Mouse (Mus musculus): ENCODE measurements around the gene Krtap13-1. TPM values are rescaled to one million over a fixed set of nuclear protein-coding genes. Genes with fewer than 3 reads are reported as not detected.
"Not testable (repeated sequence)": the region's sequence is repeated elsewhere in the genome, so short reads cannot be mapped to it uniquely, and the experiment has no call there.

The Krtap13-1 gene
- total RNA-seq (2017) = not detected in 3 replicates

GRCm38 (mm10) chr16:88728812-88729275, at the start of gene Krtap13-1:
TSS of gene Krtap13-1 (plus strand) at chr16:88728862.
- no peak for ATAC-seq (replicated peaks; ENCODE audit: insufficient number of reproducible peaks, low FRiP score, low TSS enrichment, poor library complexity, severe bottlenecking)

- no peak for ATAC-seq (replicated peaks; ENCODE audit: insufficient number of reproducible peaks, low FRiP score, low TSS enrichment, poor library complexity, severe bottlenecking)
These were observed 49.6 kb upstream of the Krtap13-1 start for GRCm38 (mm10) chr16:88679099-88679498.

GRCm38 (mm10) chr16:88681282-88681681, 47.4 kb upstream of the Krtap13-1 start:
- no peak for ATAC-seq (replicated peaks; ENCODE audit: insufficient number of reproducible peaks, low FRiP score, low TSS enrichment, poor library complexity, severe bottlenecking)

GRCm38 (mm10) chr16:88696256-88696655, 32.4 kb upstream of the Krtap13-1 start:
- ATAC-seq (replicated peaks; ENCODE audit: insufficient number of reproducible peaks, low FRiP score, low TSS enrichment, poor library complexity, severe bottlenecking) = no peak

DNA sequence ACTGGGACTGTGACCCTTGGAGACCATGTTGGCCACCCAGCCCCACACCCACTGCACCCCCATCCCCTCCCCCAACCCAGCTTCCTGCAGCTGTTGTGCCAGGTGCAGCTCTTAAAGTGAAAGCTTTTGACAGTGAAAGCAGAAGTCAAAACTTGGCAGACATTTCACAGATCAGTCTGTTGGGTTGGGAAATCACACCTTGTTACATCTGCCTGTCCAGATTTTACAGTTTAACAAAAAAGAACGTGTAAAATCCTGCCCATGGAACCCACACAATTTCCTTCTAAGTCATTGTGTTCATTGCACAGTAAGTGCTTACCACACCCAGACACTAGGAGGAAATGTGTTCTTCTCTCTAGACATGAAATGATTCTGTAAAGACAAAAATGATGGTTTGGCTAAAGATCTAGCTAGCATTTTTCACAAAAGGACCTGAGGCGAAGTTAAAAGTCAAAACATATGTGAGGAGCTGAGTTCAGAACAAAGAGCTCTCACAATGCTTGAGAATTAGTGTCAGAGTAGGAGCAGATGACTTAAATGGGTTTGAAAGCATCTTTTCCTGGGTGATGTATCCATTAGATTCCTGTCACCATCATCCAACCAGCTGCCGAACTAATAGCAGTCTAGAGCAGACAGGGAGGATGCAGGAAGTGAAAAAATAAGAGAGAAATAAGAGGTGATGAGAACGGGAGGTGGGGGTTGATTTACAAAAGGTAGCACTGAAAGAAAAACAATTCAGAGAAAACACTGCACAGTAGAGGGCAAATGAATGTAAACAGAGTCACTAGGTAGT, 27.4 kb upstream of the Krtap13-1 start:
- ATAC-seq (replicated peaks; ENCODE audit: insufficient number of reproducible peaks, low FRiP score, low TSS enrichment, poor library complexity, severe bottlenecking) = no peak

DNA sequence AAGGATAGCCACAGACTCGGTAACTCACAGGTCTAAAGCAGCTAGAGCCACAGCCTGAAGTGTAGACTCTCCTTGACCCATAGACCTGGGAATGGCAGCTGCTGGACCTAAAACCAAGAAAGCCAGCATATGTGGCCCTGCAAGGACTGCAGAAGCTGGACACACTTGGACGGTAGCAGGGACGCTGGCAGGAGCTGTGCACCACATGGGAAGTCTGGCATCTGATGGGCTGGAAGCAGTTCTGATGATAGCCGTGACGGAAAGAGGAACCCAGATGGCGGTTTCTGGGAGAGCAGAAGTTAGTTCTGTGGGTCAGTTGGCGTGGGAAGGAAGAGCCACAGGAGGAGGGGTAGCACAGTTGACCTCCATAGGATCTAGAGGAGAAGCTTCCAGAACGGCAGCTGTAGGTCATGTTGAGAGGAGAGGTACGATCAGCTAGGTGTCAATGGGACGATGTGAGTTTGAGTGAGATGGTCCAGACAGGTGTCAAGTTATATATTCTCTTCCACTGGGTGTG, 21.1 kb upstream of the Krtap13-1 start, which contains the start of gene 2310061N02Rik:
Gene 2310061N02Rik (minus strand): TSS at position 467 of the 517 bp plus-strand sequence.
- no peak for ATAC-seq (replicated peaks; ENCODE audit: insufficient number of reproducible peaks, low FRiP score, low TSS enrichment, poor library complexity, severe bottlenecking)

DNA sequence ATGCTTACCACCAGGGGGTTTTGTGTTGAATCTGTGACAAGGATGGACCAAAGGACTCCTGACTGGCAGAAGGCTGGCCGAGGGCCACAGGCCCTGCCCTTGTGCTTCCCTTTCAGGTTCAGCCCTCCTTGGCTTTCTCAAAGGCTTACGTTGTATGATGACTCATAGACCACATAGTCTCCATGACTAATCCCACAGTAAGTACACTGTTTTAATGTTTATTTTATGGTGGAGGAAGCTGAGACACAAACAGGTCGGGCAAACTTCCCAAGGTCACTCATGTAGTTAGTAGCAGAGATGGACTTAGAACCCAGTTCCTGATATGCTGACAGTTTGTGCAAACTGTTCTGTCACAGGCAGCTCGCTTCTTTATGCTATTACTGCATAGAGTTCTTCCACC, 17.9 kb upstream of the Krtap13-1 start:
- ATAC-seq (replicated peaks; ENCODE audit: insufficient number of reproducible peaks, low FRiP score, low TSS enrichment, poor library complexity, severe bottlenecking) = no peak

- no peak for ATAC-seq (replicated peaks; ENCODE audit: insufficient number of reproducible peaks, low FRiP score, low TSS enrichment, poor library complexity, severe bottlenecking)
These were observed 17.4 kb upstream of the Krtap13-1 start for GRCm38 (mm10) chr16:88711245-88711644.

- no peak for ATAC-seq (replicated peaks; ENCODE audit: insufficient number of reproducible peaks, low FRiP score, low TSS enrichment, poor library complexity, severe bottlenecking)
These were observed 12.1 kb upstream of the Krtap13-1 start for GRCm38 (mm10) chr16:88716549-88716948.

DNA sequence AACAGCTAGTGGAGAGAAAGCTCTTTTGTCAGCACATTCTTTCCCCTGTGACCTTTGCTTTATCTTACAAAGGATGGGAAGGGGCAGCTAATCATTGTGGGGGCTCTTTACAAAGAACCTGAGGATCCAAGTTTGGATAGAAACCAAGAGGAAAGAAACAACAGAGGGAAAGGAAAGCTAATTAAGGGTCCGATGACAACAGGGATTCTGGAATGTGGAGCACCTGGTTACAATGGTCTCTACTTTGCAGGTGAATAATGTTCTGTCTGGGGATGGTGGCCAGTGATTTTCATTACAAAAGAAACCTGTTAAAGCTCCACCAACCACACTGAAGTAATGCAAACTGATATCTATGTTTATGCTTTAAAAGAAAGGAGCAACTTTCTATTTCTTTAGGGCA, 8.6 kb upstream of the Krtap13-1 start:
- no peak for ATAC-seq (replicated peaks; ENCODE audit: insufficient number of reproducible peaks, low FRiP score, low TSS enrichment, poor library complexity, severe bottlenecking)

DNA sequence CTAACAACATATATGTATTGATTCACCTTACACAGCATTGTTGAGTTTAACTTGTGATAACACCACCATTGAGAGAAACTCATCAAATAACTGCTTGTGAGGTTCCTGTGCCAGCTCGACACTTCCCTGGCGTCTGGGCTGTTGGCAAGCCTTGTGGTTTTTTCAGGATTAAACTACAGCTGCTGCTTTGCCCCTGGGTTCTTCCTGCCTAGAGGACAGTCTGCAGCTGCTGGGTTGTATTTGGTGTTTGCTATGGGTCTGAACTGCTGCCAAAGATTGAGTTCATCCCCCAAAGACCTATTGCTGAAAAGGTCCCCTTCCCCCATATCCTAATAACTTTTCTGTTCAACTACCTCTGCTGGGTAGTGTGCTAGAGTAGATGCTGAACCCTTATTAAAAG, 6.7 kb downstream of the Krtap13-1 start:
- no peak for ATAC-seq (replicated peaks; ENCODE audit: insufficient number of reproducible peaks, low FRiP score, low TSS enrichment, poor library complexity, severe bottlenecking)

DNA sequence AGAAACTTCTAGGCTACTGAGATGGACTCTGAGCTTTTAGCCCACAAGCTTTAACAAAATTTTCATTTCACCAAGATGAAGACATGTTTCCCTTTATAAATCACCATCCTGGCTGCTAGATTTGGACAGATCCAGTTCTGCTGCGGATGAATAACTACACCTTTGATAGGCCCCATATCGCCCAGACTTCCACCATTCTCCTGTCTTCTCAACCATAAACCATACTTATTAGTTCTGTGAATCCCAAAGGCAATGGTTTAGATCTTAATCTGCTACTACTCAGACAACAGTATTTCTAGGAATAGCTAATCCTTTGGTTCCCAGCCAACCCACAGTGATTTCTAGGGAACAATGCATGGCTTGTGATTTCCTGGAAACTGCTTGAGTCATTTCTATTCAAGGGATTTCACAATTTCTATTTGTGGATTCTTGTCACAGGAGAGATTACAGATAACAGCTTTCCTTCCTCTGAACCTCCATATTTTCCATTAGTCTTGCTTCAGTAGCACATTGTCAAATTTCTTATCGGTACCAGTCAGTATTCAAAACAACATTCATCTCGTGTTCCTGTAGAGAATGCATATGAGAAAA, 16.2 kb downstream of the Krtap13-1 start:
- no peak for ATAC-seq (replicated peaks; ENCODE audit: insufficient number of reproducible peaks, low FRiP score, low TSS enrichment, poor library complexity, severe bottlenecking)

GRCm38 (mm10) chr16:88747943-88748342, 19.3 kb downstream of the Krtap13-1 start:
- ATAC-seq (replicated peaks; ENCODE audit: insufficient number of reproducible peaks, low FRiP score, low TSS enrichment, poor library complexity, severe bottlenecking) = no peak

DNA sequence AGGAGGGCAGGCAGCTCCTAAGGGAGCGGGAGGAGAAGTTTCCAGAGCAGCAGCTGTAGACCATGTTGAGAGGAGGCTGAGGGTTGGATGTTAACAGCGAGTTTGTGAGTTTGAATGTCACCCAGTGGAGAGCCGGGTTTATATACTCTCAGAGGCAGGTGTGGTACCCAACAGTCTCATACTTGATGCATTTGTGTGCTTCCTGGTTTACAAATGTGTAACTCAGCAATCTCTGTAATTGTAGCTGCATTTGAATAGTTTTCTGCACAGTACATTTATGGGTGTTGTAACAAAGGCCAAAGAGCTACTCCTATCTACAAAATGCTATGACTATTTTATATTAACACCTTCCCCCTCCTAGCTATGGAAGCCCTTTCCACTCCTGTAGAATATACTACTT, 22.9 kb downstream of the Krtap13-1 start, which contains the start of gene Krtap13:
Gene Krtap13 (minus strand): TSS at position 101 of the 400 bp plus-strand sequence.
- ATAC-seq (replicated peaks; ENCODE audit: insufficient number of reproducible peaks, low FRiP score, low TSS enrichment, poor library complexity, severe bottlenecking) = not testable (repeated sequence)

- ATAC-seq (replicated peaks; ENCODE audit: insufficient number of reproducible peaks, low FRiP score, low TSS enrichment, poor library complexity, severe bottlenecking) = not testable (repeated sequence)
These were observed 29.9 kb downstream of the Krtap13-1 start, which contains the start of gene 2310034C09Rik for GRCm38 (mm10) chr16:88758547-88758946. TSS of gene 2310034C09Rik (plus strand) at chr16:88758847.

DNA sequence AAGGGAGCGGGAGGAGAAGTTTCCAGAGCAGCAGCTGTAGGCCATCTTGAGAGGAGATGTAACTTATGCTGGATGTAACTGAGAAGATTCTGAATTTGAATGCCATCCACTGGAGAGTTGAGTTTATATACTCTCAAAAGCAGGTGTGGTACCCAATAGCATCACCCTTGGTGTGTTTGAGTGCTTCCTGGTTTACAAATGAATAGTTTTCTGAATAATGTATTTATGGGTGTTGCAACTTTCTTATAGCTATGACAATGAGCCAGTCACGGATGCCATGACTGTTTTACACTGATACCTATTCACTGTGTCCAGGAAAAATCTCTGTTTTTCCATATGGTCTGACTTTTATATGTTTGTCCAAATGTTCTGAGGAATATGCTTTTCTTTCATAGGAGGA, 45.4 kb downstream of the Krtap13-1 start, which contains the start of gene 2310057N15Rik:
Gene 2310057N15Rik (minus strand): TSS at position 101 of the 400 bp plus-strand sequence.
- ATAC-seq (replicated peaks; ENCODE audit: insufficient number of reproducible peaks, low FRiP score, low TSS enrichment, poor library complexity, severe bottlenecking) = no peak

DNA sequence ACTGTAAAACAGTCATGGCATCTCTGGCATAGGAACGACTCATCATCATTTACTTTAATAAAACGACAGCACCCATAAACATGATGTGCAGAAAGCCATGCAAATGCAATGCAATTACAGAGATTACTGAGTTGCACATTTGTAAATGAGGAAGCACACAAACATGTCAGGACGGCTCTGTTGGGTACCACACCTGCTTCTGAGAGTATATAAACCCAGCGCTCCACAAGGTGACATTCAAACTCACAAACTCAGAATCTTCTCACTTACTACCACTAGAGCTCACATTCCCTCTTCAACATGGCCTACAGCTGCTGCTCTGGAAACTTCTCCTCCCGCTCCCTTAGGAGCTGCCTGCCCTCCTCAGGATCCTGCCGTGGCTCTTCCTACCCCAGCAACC, 48.9 kb downstream of the Krtap13-1 start, which contains the start of gene Gm5965:
Gene Gm5965 (plus strand): TSS at position 301 of the 400 bp plus-strand sequence.
- ATAC-seq (replicated peaks; ENCODE audit: insufficient number of reproducible peaks, low FRiP score, low TSS enrichment, poor library complexity, severe bottlenecking) = no peak
